ENCODE assay signal across 19 mouse cellular contexts in genomic region chr4:118862704-118863103, GRCm38 (mm10). TPM values are rescaled to one million over a fixed set of nuclear protein-coding genes. Genes with fewer than 3 reads are reported as not detected.
DNase-seq lines count a peak whose midpoint lies in the region; ATAC-seq and TF ChIP-seq lines count a peak whose summit lies in the region.
"Had no signal": no experiment of that assay in that cellular context is flagged by ENCODE, and none has a peak within 500 bp of the region (broad histone marks: within the 10 kb centered on the region; RNA-seq: fewer than 3 reads in every experiment).

No protein-coding gene starts in this region.

- no peak for ATAC-seq in heart, embryonic 12.5 days (ENCODE audit: insufficient number of reproducible peaks, low FRiP score)
- no peak for ATAC-seq in midbrain, postnatal 0 days (ENCODE audit: low FRiP score)
- no peak for ATAC-seq in midbrain, embryonic 15.5 days (replicated peaks)

- no peaks in the 10 kb centered on the region for H3K9me3 ChIP-seq in heart, embryonic 12.5 days (replicated peaks)
- no peaks in the 10 kb centered on the region for H3K9me3 ChIP-seq in midbrain, postnatal 0 days (ENCODE audit: low read length)
- H3K9me3 ChIP-seq in midbrain, embryonic 15.5 days, result no peaks in the 10 kb centered on the region
- H3K9me3 ChIP-seq: forebrain, embryonic 12.5 days; neural tube, embryonic 12.5 days had no signal

- H3K4me2 ChIP-seq in heart, embryonic 12.5 days, result no peak overlapping the region
- no peak overlapping the region for H3K4me2 ChIP-seq in midbrain, postnatal 0 days (ENCODE audit: low read depth, low read length, poor library complexity, severe bottlenecking)
- H3K4me2 ChIP-seq in midbrain, embryonic 15.5 days, result no peak overlapping the region
- H3K4me2 ChIP-seq: forebrain, embryonic 12.5 days; neural tube, embryonic 12.5 days had no signal

- no peak overlapping the region for H3K27ac ChIP-seq in heart, embryonic 12.5 days (ENCODE audit: poor library complexity, severe bottlenecking)
- H3K27ac ChIP-seq in midbrain, postnatal 0 days (ENCODE audit: low read depth, low read length), result no peak overlapping the region
- no peak overlapping the region for H3K27ac ChIP-seq in midbrain, embryonic 15.5 days
- H3K27ac ChIP-seq: forebrain, embryonic 12.5 days; neural tube, embryonic 12.5 days; stomach, postnatal 0 days had no signal

- TF ChIP-seq CTCF in midbrain, postnatal 0 days (IDR thresholded peaks at IDR 0.05), result no peak

- no peak overlapping the region for H3K4me3 ChIP-seq in heart, embryonic 12.5 days
- no peak overlapping the region for H3K4me3 ChIP-seq in midbrain, postnatal 0 days (ENCODE audit: low read depth, low read length)
- no peak overlapping the region for H3K4me3 ChIP-seq in midbrain, embryonic 15.5 days
- H3K4me3 ChIP-seq: forebrain, embryonic 12.5 days; neural tube, embryonic 12.5 days had no signal

- peaks cover 6% of the 10 kb centered on the region; the same call in 1 of the 2 replicates for H3K4me1 ChIP-seq in heart, embryonic 12.5 days (replicated peaks)
- H3K4me1 ChIP-seq in midbrain, postnatal 0 days (ENCODE audit: insufficient read depth, low read length), result no peaks in the 10 kb centered on the region
- no peaks in the 10 kb centered on the region for H3K4me1 ChIP-seq in midbrain, embryonic 15.5 days
- H3K4me1 ChIP-seq: forebrain, embryonic 12.5 days; neural tube, embryonic 12.5 days had no signal

- H3K9ac ChIP-seq in heart, embryonic 12.5 days, result no peak overlapping the region
- no peak overlapping the region for H3K9ac ChIP-seq in midbrain, postnatal 0 days (replicated peaks; ENCODE audit: low read length, poor library complexity, severe bottlenecking)
- no peak overlapping the region for H3K9ac ChIP-seq in midbrain, embryonic 15.5 days
- H3K9ac ChIP-seq: forebrain, embryonic 12.5 days; neural tube, embryonic 12.5 days had no signal

- H3K36me3 ChIP-seq in heart, embryonic 12.5 days, result no peaks in the 10 kb centered on the region
- no peaks in the 10 kb centered on the region for H3K36me3 ChIP-seq in midbrain, postnatal 0 days (ENCODE audit: insufficient read depth, low read length)
- no peaks in the 10 kb centered on the region for H3K36me3 ChIP-seq in midbrain, embryonic 15.5 days (replicated peaks)
- H3K36me3 ChIP-seq: forebrain, embryonic 12.5 days; neural tube, embryonic 12.5 days had no signal

- WGBS in heart, embryonic 12.5 days, result 43% methylated on average over 4 of the region's 4 CpGs
- WGBS in midbrain, postnatal 0 days, result 39% methylated on average over 4 of the region's 4 CpGs
- 45% methylated on average over 4 of the region's 4 CpGs for WGBS in midbrain, embryonic 15.5 days

- peak; percentile 88 for DNase-seq in heart, adult 11 months
- peak; percentile 12 for DNase-seq in midbrain, postnatal 0 days (ENCODE audit: low spot score)
- peak; percentile 13 for DNase-seq in gastrocnemius, postnatal 10 days
- DNase-seq in skeletal muscle tissue, adult 2 months (ENCODE audit: low read depth, low spot score), result peak; percentile 66
- DNase-seq in thymus, postnatal 10 days (ENCODE audit: low spot score in 2 of 2), result no peak
- no peak for DNase-seq in ovary, adult 18-20 months (ENCODE audit: low spot score)
- DNase-seq: kidney, adult 9 months; right cerebral cortex, postnatal 4 days had no signal

- no peaks in the 10 kb centered on the region for H3K27me3 ChIP-seq in heart, embryonic 12.5 days (replicated peaks)
- H3K27me3 ChIP-seq in midbrain, postnatal 0 days (ENCODE audit: insufficient read depth, low read length), result no peaks in the 10 kb centered on the region
- no peaks in the 10 kb centered on the region for H3K27me3 ChIP-seq in midbrain, embryonic 15.5 days (replicated peaks)
- H3K27me3 ChIP-seq: CH12.LX; forebrain, embryonic 12.5 days; neural tube, embryonic 12.5 days had no signal

RNA-seq across cellular contexts. Expression of gene Olfr1331, which starts 1.7 kb away (rescaled TPM):
- not detected in 2 replicates for polyA plus RNA-seq in heart, embryonic 12.5 days (2016; fragmentation: Nextera tagmentation; extraction: Ambion mirVana)
- total RNA-seq in midbrain, postnatal 0 days (2014; rRNA removed), result not detected in 2 replicates
- polyA plus RNA-seq in midbrain, postnatal 0 days (2015; fragmentation: Nextera tagmentation; extraction: Ambion mirVana), result not detected in 2 replicates
- not detected in 2 replicates for polyA plus RNA-seq in midbrain, embryonic 15.5 days (2015; fragmentation: Nextera tagmentation; extraction: Ambion mirVana)
- total RNA-seq in gastrocnemius, postnatal 10 days (2021), result not detected
- total RNA-seq: heart, postnatal 14 days; left cerebral cortex, postnatal 10 days; megakaryocyte-erythroid progenitor cell, adult 5-6 weeks had no signal
- polyA plus RNA-seq: embryonic facial prominence, embryonic 11.5 days; forebrain, embryonic 12.5 days; liver, embryonic 16.5 days; neural tube, embryonic 12.5 days; stomach, postnatal 0 days had no signal

RNA-seq across cellular contexts. Expression of gene Olfr1330, which starts 25.7 kb away (rescaled TPM):
- polyA plus RNA-seq in heart, embryonic 12.5 days (2016; fragmentation: Nextera tagmentation; extraction: Ambion mirVana), result 0.05 and 0.09 TPM in 2 replicates
- not detected in 2 replicates for total RNA-seq in midbrain, postnatal 0 days (2014; rRNA removed)
- polyA plus RNA-seq in midbrain, postnatal 0 days (2015; fragmentation: Nextera tagmentation; extraction: Ambion mirVana), result not detected in 2 replicates
- not detected in 2 replicates for polyA plus RNA-seq in midbrain, embryonic 15.5 days (2015; fragmentation: Nextera tagmentation; extraction: Ambion mirVana)
- total RNA-seq in gastrocnemius, postnatal 10 days (2021), result not detected
- total RNA-seq: heart, postnatal 14 days; left cerebral cortex, postnatal 10 days; megakaryocyte-erythroid progenitor cell, adult 5-6 weeks had no signal
- polyA plus RNA-seq: embryonic facial prominence, embryonic 11.5 days; forebrain, embryonic 12.5 days; neural tube, embryonic 12.5 days; stomach, postnatal 0 days had no signal

RNA-seq across cellular contexts. Expression of gene Olfr1333, which starts 26.6 kb away (rescaled TPM):
- polyA plus RNA-seq in heart, embryonic 12.5 days (2016; fragmentation: Nextera tagmentation; extraction: Ambion mirVana), result not detected in 2 replicates
- total RNA-seq in midbrain, postnatal 0 days (2014; rRNA removed), result not detected in 2 replicates
- polyA plus RNA-seq in midbrain, postnatal 0 days (2015; fragmentation: Nextera tagmentation; extraction: Ambion mirVana), result not detected in 2 replicates
- not detected in 2 replicates for polyA plus RNA-seq in midbrain, embryonic 15.5 days (2015; fragmentation: Nextera tagmentation; extraction: Ambion mirVana)
- total RNA-seq in gastrocnemius, postnatal 10 days (2021), result not detected
- total RNA-seq: CH12.LX; heart, postnatal 14 days; left cerebral cortex, postnatal 10 days; megakaryocyte-erythroid progenitor cell, adult 5-6 weeks had no signal
- polyA plus RNA-seq: embryonic facial prominence, embryonic 11.5 days; forebrain, embryonic 12.5 days; liver, embryonic 16.5 days; neural tube, embryonic 12.5 days; stomach, postnatal 0 days had no signal

RNA-seq across cellular contexts. Expression of gene Olfr1335, which starts 53.0 kb away (rescaled TPM):
- not detected in 2 replicates for polyA plus RNA-seq in heart, embryonic 12.5 days (2016; fragmentation: Nextera tagmentation; extraction: Ambion mirVana)
- not detected in 2 replicates for total RNA-seq in midbrain, postnatal 0 days (2014; rRNA removed)
- polyA plus RNA-seq in midbrain, postnatal 0 days (2015; fragmentation: Nextera tagmentation; extraction: Ambion mirVana), result not detected in 2 replicates
- not detected in 2 replicates for polyA plus RNA-seq in midbrain, embryonic 15.5 days (2015; fragmentation: Nextera tagmentation; extraction: Ambion mirVana)
- total RNA-seq in gastrocnemius, postnatal 10 days (2021), result not detected
- total RNA-seq: CH12.LX; heart, postnatal 14 days; left cerebral cortex, postnatal 10 days; megakaryocyte-erythroid progenitor cell, adult 5-6 weeks had no signal
- polyA plus RNA-seq: embryonic facial prominence, embryonic 11.5 days; forebrain, embryonic 12.5 days; liver, embryonic 16.5 days; neural tube, embryonic 12.5 days; stomach, postnatal 0 days had no signal

RNA-seq across cellular contexts. Expression of gene Olfr1329, which starts 54.6 kb away (rescaled TPM):
- polyA plus RNA-seq in heart, embryonic 12.5 days (2016; fragmentation: Nextera tagmentation; extraction: Ambion mirVana), result not detected in 2 replicates
- not detected in 2 replicates for total RNA-seq in midbrain, postnatal 0 days (2014; rRNA removed)
- not detected in 2 replicates for polyA plus RNA-seq in midbrain, postnatal 0 days (2015; fragmentation: Nextera tagmentation; extraction: Ambion mirVana)
- polyA plus RNA-seq in midbrain, embryonic 15.5 days (2015; fragmentation: Nextera tagmentation; extraction: Ambion mirVana), result not detected in 2 replicates
- not detected for total RNA-seq in gastrocnemius, postnatal 10 days (2021)
- total RNA-seq: heart, postnatal 14 days; left cerebral cortex, postnatal 10 days; megakaryocyte-erythroid progenitor cell, adult 5-6 weeks had no signal
- polyA plus RNA-seq: embryonic facial prominence, embryonic 11.5 days; forebrain, embryonic 12.5 days; liver, embryonic 16.5 days; neural tube, embryonic 12.5 days; stomach, postnatal 0 days had no signal

Comparison
In these comparisons a context has a peak if more than half of its experiments do, and no peak if none do; other contexts are left out.
1. DNase-seq: peak in heart, adult 11 months (single experiment), midbrain, postnatal 0 days (single experiment), gastrocnemius, postnatal 10 days (single experiment) and skeletal muscle tissue, adult 2 months (single experiment); none in thymus, postnatal 10 days (0 of 2) and ovary, adult 18-20 months (single experiment).